Mouse (Mus musculus) cerebellum, postnatal 36 days (tissue): ENCODE results near the gene Ryk.

Source experiments
- DNase-seq, 2 experiments: peaks; one replicate each; pipeline ENCODE4 v3.0.0; 2021 to 2022; ENCODE audit warnings: mixed read lengths in 2 of 2

Ryk gene

GRCm38 (mm10) chr9:102955866-102956265, 121.1 kb downstream of the Ryk start:
- DNase-seq: no peak
